ENCODE assay signal across 13 mouse cellular contexts in the genomic region with DNA sequence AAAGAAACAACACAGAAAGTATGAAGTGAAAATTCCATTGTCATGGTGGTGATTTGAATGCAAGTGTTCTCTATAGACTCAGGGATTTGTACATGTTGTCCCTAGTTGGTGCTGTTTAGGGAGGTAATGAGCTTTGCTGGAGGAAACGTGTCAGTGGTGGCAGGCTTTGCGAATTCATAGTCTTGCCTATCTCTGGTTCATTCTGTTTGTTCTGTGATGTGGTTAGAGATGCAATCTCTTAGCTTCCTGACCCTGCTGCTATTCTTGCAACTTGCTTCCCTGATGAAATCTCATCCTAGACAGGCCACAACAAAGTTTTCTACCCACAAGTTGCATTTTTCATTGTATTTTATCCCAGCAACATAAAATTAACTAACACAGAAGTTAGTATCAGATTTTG.
"Had no signal": no experiment of that assay in that cellular context is flagged by ENCODE, and none has a peak within 500 bp of the region (broad histone marks: within the 10 kb centered on the region; RNA-seq: fewer than 3 reads in every experiment).

No protein-coding gene starts in this region.

- DNase-seq: gastrocnemius, postnatal 14 days; gastrocnemius, postnatal 36 days; heart, adult 18-20 months; heart, postnatal 10 days; heart, postnatal 4 days; kidney, adult 11 months; kidney, adult 2 months; kidney, adult 9 months; kidney, postnatal 14 days; kidney, postnatal 4 days; liver had no signal

- ATAC-seq: hindbrain, postnatal 0 days; intestine, embryonic 16.5 days had no signal
